Mouse (Mus musculus) intestine, embryonic 16.5 days (tissue): ENCODE measurements around the gene Tubgcp5. TPM values are rescaled to one million over a fixed set of nuclear protein-coding genes. Genes with fewer than 3 reads are reported as not detected.

Source experiments
- ATAC-seq: fragments of 200-750 bp; cut with Nextera tagmentation; 2 replicates; pipeline ENCODE4 v1.8.0; 2017; ENCODE audit warnings: moderate TSS enrichment, moderate library complexity
- H3K27ac ChIP-seq: fragments of 300-500 bp; sonication (generic); 2 replicates; pipeline ENCODE4 v1.5.1; 2014; ENCODE audit warnings: mild to moderate bottlenecking, low read length
- H3K27me3 ChIP-seq: fragments of 300-500 bp; sonication (generic); replicated peaks from 2 replicates; pipeline ENCODE4 v1.6.1; 2014; ENCODE audit warnings: low read length, control low read depth, mixed read lengths; ENCODE audit not compliant: control insufficient read depth, insufficient read depth
- H3K36me3 ChIP-seq: fragments of 300-500 bp; sonication (generic); 2 replicates; pipeline ENCODE4 v1.6.1; 2014; ENCODE audit warnings: low read length, control low read depth; ENCODE audit not compliant: control insufficient read depth, insufficient read depth
- H3K4me1 ChIP-seq: fragments of 300-500 bp; sonication (generic); 2 replicates; pipeline ENCODE4 v1.6.1; 2014; ENCODE audit warnings: low read length, control low read depth, mixed read lengths; ENCODE audit not compliant: control insufficient read depth, insufficient read depth
- H3K4me2 ChIP-seq: fragments of 300-500 bp; sonication (generic); 2 replicates; pipeline ENCODE4 v1.6.1; 2014; ENCODE audit warnings: low read depth, low read length, control low read depth
- H3K4me3 ChIP-seq: fragments of 300-500 bp; sonication (generic); 2 replicates; pipeline ENCODE4 v1.5.1; 2014; ENCODE audit warnings: mild to moderate bottlenecking, low read length
- H3K9ac ChIP-seq: fragments of 300-500 bp; sonication (generic); 2 replicates; pipeline ENCODE4 v1.6.1; 2014; ENCODE audit warnings: low read depth, low read length
- H3K9me3 ChIP-seq: fragments of 300-500 bp; sonication (generic); 2 replicates; pipeline ENCODE4 v1.6.1; 2016; ENCODE audit warnings: low read length, control low read depth; ENCODE audit not compliant: control insufficient read depth
- WGBS: fragments of 180-500 bp; shearing (Covaris S2); extraction: QIAGEN DNeasy Blood & Tissue Kit; methylation state at CpG from one replicate; pipeline ENCODE4 v1.1.7; 2014; 5-methylcytosine and 5-hydroxymethylcytosine counted together
- polyA plus RNA-seq: library from polyadenylated mRNA; unstranded; fragments of >200 nt; fragmentation: Nextera tagmentation; extraction: Ambion mirVana; gene quantifications from 2 replicates; pipeline ENCODE4 v1.2.1, GENCODE M21; 2015

Gene Tubgcp5
- polyA plus RNA-seq, 1 experiment from 2014 or later, result 18.3 TPM

GRCm38 (mm10) chr7:55842504-55843152, 48.7 kb downstream of the Tubgcp5 start:
- under 1% methylated on average over 40 of the region's 40 CpGs for WGBS
- H3K27me3 ChIP-seq, result no peaks in the 10 kb centered on the region
- H3K4me3 ChIP-seq, result peak overlapping the region; percentile 92
- H3K36me3 ChIP-seq, result 0 out of 2 replicates have a peak, but pooled peaks cover 2% of the 10 kb centered on the region
- peak; percentile 73 for ATAC-seq
- peak overlapping the region; percentile 98 for H3K27ac ChIP-seq
- peak overlapping the region; percentile 61 for H3K4me2 ChIP-seq
- H3K9me3 ChIP-seq, result no peaks in the 10 kb centered on the region
- H3K9ac ChIP-seq, result peak overlapping the region; percentile 98
- peaks cover 9% of the 10 kb centered on the region for H3K4me1 ChIP-seq

DNA sequence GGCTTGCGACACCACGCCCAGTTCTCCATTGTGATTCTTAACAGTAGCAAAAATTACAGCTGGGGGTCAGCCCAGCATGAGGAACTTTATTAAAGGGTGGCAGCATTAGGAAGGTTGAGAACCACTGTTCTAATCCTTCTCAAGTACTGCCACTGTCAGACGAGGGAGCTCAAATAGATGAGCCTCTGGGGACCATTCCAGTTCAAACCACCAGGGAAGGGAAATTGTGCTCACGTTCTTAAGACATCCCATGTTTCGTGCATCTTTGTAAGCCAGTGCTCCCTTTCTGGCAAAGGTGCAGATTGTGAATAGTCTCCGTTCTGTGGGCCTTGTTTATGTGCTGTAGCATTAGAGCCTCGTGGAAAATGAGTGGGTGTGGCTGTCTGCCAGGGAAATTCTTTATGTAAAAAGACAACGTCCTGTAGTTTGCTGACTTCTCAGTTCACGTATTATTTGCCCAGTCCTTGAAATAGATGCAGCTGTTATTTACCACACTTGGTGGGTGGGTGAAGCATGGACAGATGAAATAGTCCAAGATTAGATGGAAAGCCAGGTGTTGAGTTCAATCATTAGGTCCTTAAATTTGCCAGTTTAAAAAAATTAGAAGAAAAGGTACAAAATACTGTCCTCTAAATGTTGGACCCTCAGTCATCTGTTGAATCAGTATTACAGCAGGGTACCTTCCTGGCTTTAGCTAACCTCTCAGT, 52.8 kb downstream of the Tubgcp5 start:
- WGBS, result 50% methylated on average over 9 of the region's 9 CpGs
- no peak for ATAC-seq
- peaks cover 6% of the 10 kb centered on the region; the same call in 1 of the 2 replicates for H3K36me3 ChIP-seq

DNA sequence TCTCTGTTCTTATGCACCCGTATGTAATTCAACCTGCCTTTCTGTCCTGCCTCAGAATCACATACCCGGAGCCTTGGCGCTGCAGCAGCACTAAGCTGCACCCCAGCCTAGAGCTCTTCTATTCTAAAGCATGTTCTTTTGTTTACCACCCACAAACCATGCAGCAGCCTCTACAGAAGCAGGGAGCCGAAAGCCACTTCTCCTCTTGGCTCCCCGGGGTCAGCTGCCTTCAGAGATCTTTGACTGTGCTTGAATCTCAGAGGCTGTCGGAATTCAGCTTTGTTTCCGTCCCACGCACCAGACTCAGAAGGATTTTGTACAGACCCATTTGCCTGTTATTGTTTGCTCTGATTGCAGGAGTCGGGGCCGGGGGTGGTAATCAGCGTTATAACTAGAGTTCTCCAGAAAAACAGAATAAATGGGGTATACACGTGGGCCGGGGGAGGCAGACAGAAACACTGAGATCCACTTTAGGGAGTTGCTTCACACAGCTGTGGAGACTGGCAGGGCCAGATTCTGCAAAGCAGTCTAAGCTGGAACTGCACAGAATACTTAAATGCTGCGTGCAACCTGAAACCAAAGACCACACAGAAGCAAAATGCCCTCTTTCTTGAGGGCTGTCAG, 56.1 kb downstream of the Tubgcp5 start:
- Histone ChIP-seq H3K36me3 (peaks cover 6% of the 10 kb centered on the region; the same call in 1 of the 2 replicates), H3K9ac (no peak overlapping the region), H3K4me3 (no peak overlapping the region), H3K27ac (no peak overlapping the region), H3K4me2 (no peak overlapping the region), H3K9me3 (no peaks in the 10 kb centered on the region), H3K27me3 (no peaks in the 10 kb centered on the region), H3K4me1 (peaks cover 12% of the 10 kb centered on the region)
- ATAC-seq, result 0 out of 2 replicates have a peak, but pooled peaks have one; percentile 40
- WGBS, result 49% methylated on average over 14 of the region's 14 CpGs

More for the DNA sequence above, 52.8 kb downstream of the Tubgcp5 start:
- Histone ChIP-seq H3K27me3 (no peaks in the 10 kb centered on the region), H3K9ac (no peak overlapping the region), H3K4me2 (no peak overlapping the region), H3K27ac (no peak overlapping the region), H3K4me3 (no peak overlapping the region), H3K9me3 (no peaks in the 10 kb centered on the region), H3K4me1 (peaks cover 18% of the 10 kb centered on the region)

DNA sequence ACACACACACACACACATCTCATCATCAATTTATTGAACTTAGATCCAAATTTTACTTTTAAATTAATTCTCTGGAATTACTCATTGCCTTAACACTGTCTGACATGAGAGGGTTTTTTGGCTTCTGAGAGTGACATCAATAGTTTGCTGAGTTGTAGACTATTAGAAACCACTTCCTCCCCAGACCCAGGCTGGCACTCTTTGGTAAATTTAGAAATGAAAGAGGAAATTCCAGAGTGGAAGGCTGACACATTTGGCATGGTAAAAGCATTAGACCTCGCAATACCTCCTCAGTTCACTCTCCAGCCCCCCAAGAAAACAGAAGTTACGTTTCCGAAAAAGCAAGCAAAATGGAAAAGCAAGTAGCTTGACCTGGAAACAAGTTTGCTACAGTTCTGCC, 58.8 kb downstream of the Tubgcp5 start:
- ATAC-seq, result no peak
- Histone ChIP-seq H3K27ac (no peak overlapping the region), H3K4me1 (peaks cover 10% of the 10 kb centered on the region), H3K27me3 (no peaks in the 10 kb centered on the region), H3K36me3 (peaks cover 4% of the 10 kb centered on the region; the same call in 1 of the 2 replicates), H3K9ac (no peak overlapping the region), H3K9me3 (no peaks in the 10 kb centered on the region), H3K4me2 (no peak overlapping the region), H3K4me3 (no peak overlapping the region)
- 79% methylated on average over 3 of the region's 3 CpGs for WGBS

- WGBS, result 74% methylated on average over 3 of the region's 3 CpGs
- Histone ChIP-seq H3K4me3 (no peak overlapping the region), H3K4me2 (no peak overlapping the region), H3K4me1 (0 out of 2 replicates have a peak, but pooled peaks cover 9% of the 10 kb centered on the region), H3K9ac (no peak overlapping the region), H3K9me3 (no peaks in the 10 kb centered on the region), H3K27me3 (no peaks in the 10 kb centered on the region), H3K36me3 (peaks cover 3% of the 10 kb centered on the region; the same call in 1 of the 2 replicates), H3K27ac (no peak overlapping the region)
- ATAC-seq, result no peak
Observed at GRCm38 (mm10) chr7:55855597-55855996, 61.6 kb downstream of the Tubgcp5 start.

GRCm38 (mm10) chr7:55856741-55857140, 62.8 kb downstream of the Tubgcp5 start:
- H3K9ac ChIP-seq, result no peak overlapping the region
- no peaks in the 10 kb centered on the region for H3K27me3 ChIP-seq
- no peak overlapping the region for H3K4me2 ChIP-seq
- 94% methylated on average over 4 of the region's 4 CpGs for WGBS
- no peak overlapping the region for H3K4me3 ChIP-seq
- no peak overlapping the region for H3K27ac ChIP-seq
- no peaks in the 10 kb centered on the region for H3K36me3 ChIP-seq
- 0 out of 2 replicates have a peak, but pooled peaks cover 9% of the 10 kb centered on the region for H3K4me1 ChIP-seq
- no peak for ATAC-seq
- H3K9me3 ChIP-seq, result no peaks in the 10 kb centered on the region

DNA sequence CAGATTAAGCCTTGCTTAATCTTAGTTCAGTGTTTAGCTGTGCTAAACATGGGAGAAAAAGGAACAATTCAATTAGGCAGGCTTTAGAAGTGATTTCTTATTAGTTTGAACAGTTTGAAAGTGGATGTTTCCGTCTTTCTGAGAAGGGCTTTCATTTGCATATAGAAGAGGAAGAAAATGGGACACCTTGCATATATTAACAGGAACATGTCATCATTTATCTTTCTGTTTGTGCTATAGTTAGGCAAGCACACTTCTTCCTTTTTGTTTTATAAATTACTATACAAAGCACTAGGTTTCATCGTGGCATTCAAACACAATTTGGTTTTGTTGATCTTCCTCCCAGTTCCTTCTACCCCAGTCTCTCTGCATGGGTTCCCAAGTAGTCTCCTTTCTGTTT, 63.8 kb downstream of the Tubgcp5 start:
- Histone ChIP-seq H3K27me3 (no peaks in the 10 kb centered on the region), H3K9ac (no peak overlapping the region), H3K4me2 (no peak overlapping the region), H3K9me3 (no peaks in the 10 kb centered on the region), H3K4me1 (0 out of 2 replicates have a peak, but pooled peaks cover 9% of the 10 kb centered on the region), H3K4me3 (no peak overlapping the region), H3K27ac (no peak overlapping the region), H3K36me3 (no peaks in the 10 kb centered on the region)
- ATAC-seq, result no peak
- 62% methylated on average over 2 of the region's 2 CpGs for WGBS

- Histone ChIP-seq H3K4me3 (no peak overlapping the region), H3K27ac (no peak overlapping the region), H3K9me3 (no peaks in the 10 kb centered on the region), H3K27me3 (no peaks in the 10 kb centered on the region), H3K4me2 (no peak overlapping the region), H3K36me3 (no peaks in the 10 kb centered on the region), H3K9ac (no peak overlapping the region), H3K4me1 (0 out of 2 replicates have a peak, but pooled peaks cover 9% of the 10 kb centered on the region)
- 75% methylated on average over 3 of the region's 3 CpGs for WGBS
- ATAC-seq, result no peak; the same call in 1 of the 2 replicates
Observed at GRCm38 (mm10) chr7:55858836-55859517, 65.0 kb downstream of the Tubgcp5 start.

DNA sequence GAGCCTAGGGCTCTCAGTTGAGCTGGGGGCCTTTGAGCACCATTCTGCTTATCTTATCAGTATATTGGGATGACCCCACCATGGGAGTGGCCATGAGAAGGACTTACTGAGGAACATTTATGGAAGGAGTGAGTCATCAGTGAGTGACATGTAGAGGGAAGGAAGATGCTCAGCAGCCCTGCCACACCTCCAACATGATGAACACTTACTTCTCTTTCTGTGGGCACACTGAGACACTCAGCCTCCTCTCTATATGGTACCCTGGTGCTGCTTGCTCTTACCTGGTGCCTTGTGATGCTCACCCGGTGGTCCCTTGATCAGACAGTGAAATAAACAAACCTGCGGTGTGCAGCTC, 65.5 kb downstream of the Tubgcp5 start:
- Histone ChIP-seq H3K4me1 (0 out of 2 replicates have a peak, but pooled peaks cover 9% of the 10 kb centered on the region), H3K9me3 (no peaks in the 10 kb centered on the region), H3K9ac (no peak overlapping the region), H3K36me3 (no peaks in the 10 kb centered on the region), H3K27ac (no peak overlapping the region), H3K27me3 (no peaks in the 10 kb centered on the region), H3K4me2 (no peak overlapping the region), H3K4me3 (no peak overlapping the region)
- whole genome bisulfite sequencing, result 64% methylated on average over 2 of the region's 2 CpGs
- ATAC-seq, result peak; percentile 60
